Mouse (Mus musculus) lung, adult 18-20 months (tissue): ENCODE data around the gene Serpinb3b.
"Not testable (repeated sequence)": the region's sequence is repeated elsewhere in the genome, so short reads cannot be mapped to it uniquely, and the experiment has no call there.

Experiments used
- DNase-seq, 2 experiments: peaks; one replicate each; pipeline ENCODE4 v3.0.0; 2022; ENCODE audit warnings: mixed read lengths in 2 of 2

Serpinb3b gene

GRCm38 (mm10) chr1:107278261-107278660 is at the start of gene Serpinb3b, which contains the start of gene Serpinb3c:
Serpinb3b (minus strand) TSS chr1:107278361.
Serpinb3c (minus strand) TSS chr1:107278371.
- DNase-seq, result not testable (repeated sequence)

- not testable (repeated sequence) for DNase-seq
These were observed 35.0 kb downstream of the Serpinb3b start for GRCm38 (mm10) chr1:107243170-107243569.

GRCm38 (mm10) chr1:107217276-107217675 is 60.9 kb downstream of the Serpinb3b start:
- not testable (repeated sequence) for DNase-seq

GRCm38 (mm10) chr1:107127453-107127852 is 150.7 kb downstream of the Serpinb3b start:
- peak in 1 of 2 experiments; percentile 1 for DNase-seq
